Mouse (Mus musculus) testis, adult 2 months (tissue): ENCODE data around the gene Kcnc1. TPM values are rescaled to one million over a fixed set of nuclear protein-coding genes. Genes with fewer than 3 reads are reported as not detected.

Source experiments
- H3K27ac ChIP-seq: fragments of 200-500 bp; 2 replicates; pipeline ENCODE4 v1.5.1; 2012; ENCODE audit warnings: low read depth, low read length; ENCODE audit not compliant: control insufficient read depth, insufficient read depth
- H3K27me3 ChIP-seq: fragments of 200-500 bp; 2 replicates; pipeline ENCODE4 v1.6.1; 2012; ENCODE audit warnings: mild to moderate bottlenecking, low read length, moderate library complexity; ENCODE audit not compliant: control insufficient read depth, insufficient read depth
- H3K36me3 ChIP-seq: fragments of 200-500 bp; 2 replicates; pipeline ENCODE4 v1.6.1; 2012; ENCODE audit warnings: mild to moderate bottlenecking, low read length; ENCODE audit not compliant: control insufficient read depth, insufficient read depth
- H3K4me1 ChIP-seq: fragments of 200-500 bp; 2 replicates; pipeline ENCODE4 v1.6.1; 2012; ENCODE audit warnings: low read length; ENCODE audit not compliant: control insufficient read depth, insufficient read depth
- H3K4me3 ChIP-seq: fragments of 200-500 bp; 2 replicates; pipeline ENCODE4 v1.5.1; 2012; ENCODE audit warnings: low read depth, mild to moderate bottlenecking, low read length, moderate library complexity, mixed read lengths; ENCODE audit not compliant: control insufficient read depth
- CTCF ChIP-seq: fragments of 200-500 bp; IDR thresholded peaks from 2 replicates; pipeline ENCODE4 v1.5.1; 2012; ENCODE audit warnings: low read depth, mild to moderate bottlenecking, inconsistent platforms, low read length, moderate library complexity; ENCODE audit not compliant: control insufficient read depth, insufficient read depth, insufficient replicate concordance
- POLR2A ChIP-seq: fragments of 200-500 bp; IDR thresholded peaks from 2 replicates; pipeline ENCODE4 v1.6.1; 2012; ENCODE audit warnings: low read depth, mild to moderate bottlenecking, inconsistent platforms, low read length, moderate library complexity; ENCODE audit not compliant: control insufficient read depth
- polyA plus RNA-seq: library from polyadenylated mRNA; depleted of rRNA; stranded (reverse); fragments of >200 nt; gene quantifications from 2 replicates; pipeline ENCODE4 v1.2.3, GENCODE M21; 2012

The Kcnc1 gene
- polyA plus RNA-seq, 1 experiment, result 14.6 TPM

DNA sequence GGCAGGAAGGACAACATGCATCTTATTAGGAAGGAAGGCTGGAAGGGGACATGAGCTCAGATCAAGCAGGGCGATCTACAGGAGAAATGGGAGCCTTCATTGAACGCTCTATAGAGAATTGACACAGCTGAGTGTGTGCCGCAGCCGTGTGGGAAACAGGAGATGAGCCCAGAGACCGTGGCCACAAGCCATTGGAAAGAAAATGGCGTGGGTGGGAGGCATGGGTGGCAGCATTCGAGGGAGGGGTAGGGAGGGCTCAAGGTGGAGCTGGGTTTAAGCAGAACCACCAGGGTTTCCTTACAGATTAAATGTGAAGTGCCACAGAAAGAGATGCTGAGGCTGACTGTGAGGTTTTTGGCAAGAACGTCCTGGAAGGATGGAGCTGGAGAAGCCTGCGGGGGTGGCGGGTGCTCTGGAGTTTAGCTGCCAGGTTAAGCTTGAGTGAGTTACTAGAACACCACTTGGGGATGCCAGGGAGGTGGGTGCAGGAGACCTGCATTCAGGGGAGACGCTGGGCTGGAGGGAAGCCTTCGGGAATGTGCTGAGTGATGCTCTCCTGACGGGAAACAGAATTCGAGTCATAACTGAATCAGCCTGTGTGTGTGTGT lies 19.6 kb downstream of the Kcnc1 start:
- Histone ChIP-seq H3K27me3 (no peaks in the 10 kb centered on the region), H3K4me1 (no peaks in the 10 kb centered on the region), H3K36me3 (no peaks in the 10 kb centered on the region), H3K4me3 (no peak overlapping the region), H3K27ac (no peak overlapping the region)
- TF ChIP-seq POLR2A, result no peak
- no peak for TF ChIP-seq CTCF

DNA sequence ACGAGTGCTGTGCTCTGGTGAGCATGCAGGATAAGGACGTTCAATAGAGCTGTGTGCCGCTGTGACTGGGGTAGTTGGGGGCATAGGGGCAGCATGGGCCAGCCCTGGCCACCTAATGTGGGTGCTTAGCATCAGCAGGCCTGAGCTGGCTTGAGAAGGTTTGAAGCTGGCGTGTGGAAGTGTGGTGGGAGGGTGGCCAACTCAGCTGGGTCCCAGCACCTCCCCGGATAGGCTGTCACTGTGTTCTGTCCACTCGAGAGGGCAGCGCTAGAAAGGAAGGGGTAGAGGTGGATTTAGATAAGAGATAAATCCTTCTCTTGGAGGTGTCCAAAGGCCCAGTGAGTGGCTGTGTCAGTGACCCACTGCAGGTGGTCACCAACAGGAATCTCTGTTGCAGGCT lies 21.2 kb downstream of the Kcnc1 start:
- TF ChIP-seq POLR2A (no peak), CTCF (no peak)
- Histone ChIP-seq H3K27me3 (no peaks in the 10 kb centered on the region), H3K36me3 (no peaks in the 10 kb centered on the region), H3K4me3 (no peak overlapping the region), H3K4me1 (no peaks in the 10 kb centered on the region), H3K27ac (no peak overlapping the region)

DNA sequence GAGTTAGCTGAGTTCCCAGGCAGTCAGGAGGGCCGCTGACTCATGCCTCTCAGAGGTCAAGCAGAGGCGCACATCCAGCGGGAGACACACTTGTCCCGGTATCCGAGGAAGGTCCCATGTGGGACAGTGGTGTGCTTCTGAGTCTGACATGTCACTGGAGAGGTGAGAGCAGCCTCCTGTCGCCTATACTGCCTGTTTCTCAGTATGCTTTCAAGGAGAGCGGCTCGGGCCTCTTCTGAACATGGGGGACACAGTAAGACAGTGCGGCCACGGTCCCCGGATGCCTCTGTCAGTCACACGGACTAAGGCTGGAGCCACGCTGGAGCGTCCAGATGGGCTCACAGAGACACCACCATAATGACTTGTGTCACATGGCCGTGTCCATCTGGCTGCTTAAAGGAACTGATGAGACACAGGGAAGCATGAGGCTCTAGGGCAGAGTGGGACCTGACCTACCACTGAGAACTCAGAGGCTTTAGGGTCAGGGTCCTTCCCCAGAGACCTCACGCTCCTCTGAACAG lies 21.9 kb downstream of the Kcnc1 start:
- H3K4me1 ChIP-seq, result no peaks in the 10 kb centered on the region; the same call in 1 of the 2 replicates
- no peak overlapping the region for H3K27ac ChIP-seq
- TF ChIP-seq POLR2A, result no peak
- no peak for TF ChIP-seq CTCF

DNA sequence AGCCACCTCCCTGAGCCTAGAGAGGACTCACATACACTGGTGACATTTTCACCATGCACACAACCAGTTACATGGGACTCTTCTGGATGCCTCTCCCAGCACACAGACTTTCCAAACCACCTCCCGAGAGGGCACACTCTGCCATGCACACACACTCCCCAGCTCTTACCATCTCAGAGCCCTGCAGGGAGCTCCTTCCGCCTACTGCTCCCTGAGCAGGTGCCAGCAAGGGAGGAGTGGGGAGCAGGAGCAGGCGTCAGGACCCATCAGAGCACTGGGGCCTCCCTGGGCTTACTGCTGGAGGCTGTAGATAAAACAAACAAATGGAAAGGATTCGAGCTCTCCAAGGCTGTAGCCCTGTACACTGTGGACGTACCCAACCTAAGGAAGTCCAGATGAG lies 25.2 kb downstream of the Kcnc1 start:
- no peak overlapping the region for H3K27ac ChIP-seq
- no peaks in the 10 kb centered on the region for H3K36me3 ChIP-seq
- H3K4me3 ChIP-seq, result no peak overlapping the region
- TF ChIP-seq CTCF, result no peak
- no peak for TF ChIP-seq POLR2A
- H3K4me1 ChIP-seq, result no peaks in the 10 kb centered on the region; the same call in 1 of the 2 replicates
- no peaks in the 10 kb centered on the region for H3K27me3 ChIP-seq

More for the DNA sequence above, 21.9 kb downstream of the Kcnc1 start:
- Histone ChIP-seq H3K4me3 (no peak overlapping the region), H3K36me3 (no peaks in the 10 kb centered on the region), H3K27me3 (no peaks in the 10 kb centered on the region)

DNA sequence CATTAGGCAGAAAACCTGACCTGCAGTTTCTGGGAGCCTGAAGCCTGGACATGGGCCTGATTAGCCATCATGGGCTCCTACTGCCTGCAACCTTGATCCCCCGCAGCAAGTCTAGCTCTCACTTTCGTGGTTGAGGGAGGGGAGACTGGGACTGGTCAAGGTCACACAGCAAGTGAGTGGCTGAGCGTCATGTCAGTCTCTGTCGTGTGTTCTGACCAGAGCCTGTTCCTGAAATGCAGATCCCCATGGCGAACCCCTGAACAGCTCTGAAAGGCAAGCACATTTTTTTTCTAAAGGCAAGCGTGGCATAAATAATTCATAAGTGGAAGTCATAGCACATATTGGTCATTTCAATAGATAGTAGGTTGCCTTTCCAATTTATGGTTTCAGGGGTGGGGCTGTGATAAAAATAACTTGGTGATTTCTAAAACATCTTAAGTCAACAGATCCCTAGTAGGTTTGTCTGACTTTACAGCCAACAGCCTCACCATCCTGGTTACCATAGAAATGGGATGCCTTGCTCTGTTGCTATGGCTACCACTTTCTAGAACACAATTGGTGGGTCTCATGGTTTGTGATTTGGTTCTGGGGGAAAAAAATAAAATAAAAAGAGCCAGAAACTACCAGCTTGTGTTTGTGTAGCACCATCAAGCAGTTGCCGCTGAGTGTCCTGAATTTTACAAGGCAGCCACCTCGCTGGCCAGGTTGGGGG lies 25.9 kb downstream of the Kcnc1 start:
- H3K27me3 ChIP-seq, result no peaks in the 10 kb centered on the region
- H3K36me3 ChIP-seq, result no peaks in the 10 kb centered on the region
- no peaks in the 10 kb centered on the region; the same call in 1 of the 2 replicates for H3K4me1 ChIP-seq
- no peak overlapping the region for H3K27ac ChIP-seq
- TF ChIP-seq CTCF, result no peak
- TF ChIP-seq POLR2A, result no peak
- H3K4me3 ChIP-seq, result peak overlapping the region; percentile 64

DNA sequence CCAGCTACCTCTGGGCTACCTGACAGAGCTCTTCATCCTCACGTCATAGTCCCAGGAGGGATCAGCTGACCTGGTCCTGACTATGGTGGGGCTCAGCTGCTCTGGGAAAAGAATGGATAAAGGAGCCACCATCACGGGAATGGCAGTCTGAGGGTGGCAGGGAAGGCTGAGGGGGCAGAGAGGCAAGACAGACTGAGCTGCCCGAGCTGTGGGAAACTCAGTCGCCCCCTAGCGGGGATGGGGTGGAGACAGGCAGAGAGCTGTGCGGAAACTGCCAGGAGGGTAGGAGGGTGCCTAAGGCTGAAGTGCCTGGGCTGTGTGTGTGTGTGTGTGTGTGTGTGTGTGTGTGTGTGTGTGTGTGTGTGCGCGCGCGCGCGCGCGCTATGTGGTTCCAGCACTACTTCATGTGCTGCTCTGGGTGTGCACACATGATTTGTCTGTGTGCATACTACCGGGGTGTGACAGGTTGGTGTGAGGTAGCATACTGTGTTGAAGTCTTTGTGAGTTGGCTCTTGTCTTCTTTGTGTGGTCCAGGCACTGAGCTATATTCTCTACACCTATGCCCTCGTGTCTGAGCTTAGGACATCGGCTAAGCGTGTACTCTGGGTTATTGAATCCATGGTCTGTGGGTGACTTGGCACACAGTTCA lies 26.6 kb downstream of the Kcnc1 start:
- Histone ChIP-seq H3K27ac (no peak overlapping the region), H3K27me3 (no peaks in the 10 kb centered on the region), H3K4me1 (no peaks in the 10 kb centered on the region; the same call in 1 of the 2 replicates), H3K36me3 (no peaks in the 10 kb centered on the region), H3K4me3 (peak overlapping the region; percentile 64)
- TF ChIP-seq POLR2A (no peak), CTCF (peak; percentile 21; the same call in 1 of the 2 replicates)

DNA sequence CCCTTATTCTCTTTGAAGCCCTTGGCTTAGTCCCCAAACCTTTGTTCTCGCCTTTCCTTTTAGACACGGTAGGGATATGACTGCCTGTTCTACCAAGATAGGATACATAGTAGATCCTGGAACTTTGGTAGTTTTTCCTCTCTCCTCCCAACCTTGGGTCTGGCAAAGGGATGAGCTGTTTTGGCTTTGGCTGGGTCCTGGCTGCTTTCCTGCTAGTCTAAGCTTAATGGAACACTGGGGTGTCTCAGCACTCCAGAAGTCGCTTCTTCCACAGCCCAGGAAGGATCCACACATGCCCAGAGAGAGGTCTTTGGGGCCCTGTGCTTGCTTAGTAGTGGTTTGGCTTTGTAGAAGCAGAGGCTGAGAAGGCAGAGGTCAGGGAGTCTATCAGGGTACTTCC lies 27.7 kb downstream of the Kcnc1 start:
- H3K27me3 ChIP-seq, result no peaks in the 10 kb centered on the region
- no peaks in the 10 kb centered on the region; the same call in 1 of the 2 replicates for H3K4me1 ChIP-seq
- no peak overlapping the region for H3K4me3 ChIP-seq
- no peak overlapping the region for H3K27ac ChIP-seq
- H3K36me3 ChIP-seq, result no peaks in the 10 kb centered on the region
- TF ChIP-seq CTCF (no peak), POLR2A (no peak)
